Comparison of ENCODE assay signal across 26 mouse cellular contexts in the genomic region with DNA sequence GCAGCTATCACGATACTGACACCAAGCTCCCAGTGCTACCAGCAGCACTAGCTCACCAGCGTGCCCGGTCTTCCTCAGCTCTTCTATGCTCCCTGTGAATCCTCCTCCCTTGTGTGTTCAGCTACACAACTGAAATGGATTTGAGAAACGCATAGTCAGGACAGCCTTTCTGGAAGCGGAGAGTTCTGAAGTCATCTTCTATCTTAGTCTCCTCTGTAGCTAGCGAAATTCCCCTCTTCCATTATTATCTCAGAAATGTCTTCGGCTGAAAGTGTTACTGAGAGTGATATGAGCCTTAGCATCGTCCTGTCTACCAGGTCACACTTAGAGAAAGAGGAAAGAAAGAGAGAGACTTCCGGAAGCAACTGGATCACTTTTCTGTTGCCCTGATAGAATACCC. TPM values are rescaled to one million over a fixed set of nuclear protein-coding genes. Genes with fewer than 3 reads are reported as not detected.
A peak's percentile ranks its signal among the peaks of the same experiment; 100 is the strongest.
DNase-seq lines count a peak whose midpoint lies in the region; ATAC-seq and TF ChIP-seq lines count a peak whose summit lies in the region.
"Had no signal": no experiment of that assay in that cellular context is flagged by ENCODE, and none has a peak within 500 bp of the region (broad histone marks: within the 10 kb centered on the region; RNA-seq: fewer than 3 reads in every experiment).

No protein-coding gene starts in this region.

- no peak for TF ChIP-seq POLR2A in lung, adult 2 months (IDR thresholded peaks at IDR 0.05; ENCODE audit: borderline replicate concordance, extremely low read depth, low read depth, low read length)

- peak; percentile 65 for ATAC-seq in frontal cortex, adult (ENCODE audit: low TSS enrichment)
- ATAC-seq in heart, embryonic 13.5 days (ENCODE audit: extremely low read depth, insufficient number of reproducible peaks, low FRiP score, low TSS enrichment) = no peak
- peak; percentile 26; the same call in 1 of the 2 replicates for ATAC-seq in lung, embryonic 14.5 days (ENCODE audit: insufficient read depth)
- ATAC-seq in limb, embryonic 15.5 days (ENCODE audit: insufficient number of reproducible peaks, low FRiP score, low TSS enrichment, low read depth) = no peak
- ATAC-seq: CD4-positive, CD25-positive, alpha-beta regulatory T cell, adult 4 months; hindbrain, postnatal 0 days; intestine, embryonic 15.5 days; liver, embryonic 12.5 days; liver, postnatal 0 days had no signal

- H3K9ac ChIP-seq in heart, embryonic 13.5 days = peak overlapping the region; percentile 74
- H3K9ac ChIP-seq in lung, embryonic 14.5 days = no peak overlapping the region
- no peak overlapping the region for H3K9ac ChIP-seq in limb, embryonic 15.5 days
- H3K9ac ChIP-seq: embryonic facial prominence, embryonic 15.5 days; hindbrain, embryonic 12.5 days; intestine, embryonic 15.5 days; limb, embryonic 13.5 days; liver, embryonic 12.5 days; liver, postnatal 0 days had no signal

- peak overlapping the region; percentile 60 for H3K4me2 ChIP-seq in heart, embryonic 13.5 days
- H3K4me2 ChIP-seq in lung, embryonic 14.5 days = peak overlapping the region; percentile 24; the same call in 1 of the 2 replicates
- H3K4me2 ChIP-seq in limb, embryonic 15.5 days = no peak overlapping the region
- H3K4me2 ChIP-seq: embryonic facial prominence, embryonic 15.5 days; hindbrain, embryonic 12.5 days; intestine, embryonic 15.5 days; liver, embryonic 12.5 days had no signal

- H3K4me3 ChIP-seq in heart, embryonic 13.5 days = peak overlapping the region; percentile 11
- no peak overlapping the region for H3K4me3 ChIP-seq in lung, embryonic 14.5 days (ENCODE audit: low read depth, low read length)
- no peak overlapping the region for H3K4me3 ChIP-seq in lung, adult 2 months (replicated peaks; ENCODE audit: extremely low read depth, low read depth, low read length)
- H3K4me3 ChIP-seq in limb, embryonic 15.5 days = no peak overlapping the region
- H3K4me3 ChIP-seq: embryonic facial prominence, embryonic 15.5 days; hindbrain, embryonic 12.5 days; intestine, embryonic 15.5 days; layer of hippocampus, adult 2 months; left cerebral cortex, adult 2 months; limb, embryonic 13.5 days; liver, embryonic 12.5 days had no signal

- no peak for TF ChIP-seq CTCF in lung, embryonic 14.5 days (IDR thresholded peaks at IDR 0.05; ENCODE audit: low read depth)
- no peak for TF ChIP-seq CTCF in lung, adult 2 months (IDR thresholded peaks at IDR 0.05; ENCODE audit: insufficient read depth, low read length)

- no peak for DNase-seq in frontal cortex, postnatal 25 days (ENCODE audit: low spot score in 2 of 2)
- DNase-seq in heart, postnatal 14 days = no peak
- DNase-seq in lung, embryonic 14.5 days = peak; percentile 45
- no peak for DNase-seq in lung, adult 2 months
- DNase-seq: adrenal gland, postnatal 14 days; cerebellum, adult 11 months; cerebellum, adult 9-10 months; gastrocnemius, postnatal 10 days; kidney, adult 2 months; kidney, postnatal 36 days; liver, postnatal 0 days; thymus, adult 2 months; thymus, postnatal 36 days had no signal

- peak overlapping the region; percentile 90 for H3K27ac ChIP-seq in heart, embryonic 13.5 days (replicated peaks)
- no peak overlapping the region for H3K27ac ChIP-seq in lung, embryonic 14.5 days (ENCODE audit: low read depth)
- 0 out of 2 replicates have a peak overlapping the region, but pooled peaks have one; percentile 61 for H3K27ac ChIP-seq in limb, embryonic 15.5 days
- H3K27ac ChIP-seq: hindbrain, embryonic 12.5 days; hindbrain, postnatal 0 days; intestine, embryonic 15.5 days; layer of hippocampus, adult 2 months; left cerebral cortex, adult 2 months; liver, embryonic 12.5 days had no signal

- H3K4me1 ChIP-seq in heart, embryonic 13.5 days = peaks cover 54% of the 10 kb centered on the region
- H3K4me1 ChIP-seq in lung, embryonic 14.5 days (ENCODE audit: insufficient read depth) = peaks cover 35% of the 10 kb centered on the region
- no peaks in the 10 kb centered on the region for H3K4me1 ChIP-seq in lung, adult 2 months (ENCODE audit: control insufficient read depth, insufficient read depth, low read length)
- H3K4me1 ChIP-seq in limb, embryonic 15.5 days = peaks cover 41% of the 10 kb centered on the region
- H3K4me1 ChIP-seq: intestine, embryonic 15.5 days; liver, embryonic 12.5 days had no signal

- intact Hi-C loops in heart, postnatal 14 days (cut with DNase I) = no loop called here

- WGBS in heart, embryonic 13.5 days = 20% methylated on average over 9 of the region's 9 CpGs
- WGBS in lung, embryonic 14.5 days = 39% methylated on average over 9 of the region's 9 CpGs
- WGBS in lung, adult 2 months = 54% methylated on average over 9 of the region's 9 CpGs
- WGBS in limb, embryonic 15.5 days = 74% methylated on average over 9 of the region's 9 CpGs

- no peaks in the 10 kb centered on the region for H3K36me3 ChIP-seq in heart, embryonic 13.5 days
- H3K36me3 ChIP-seq in lung, embryonic 14.5 days (ENCODE audit: insufficient read depth) = no peaks in the 10 kb centered on the region
- no peaks in the 10 kb centered on the region for H3K36me3 ChIP-seq in limb, embryonic 15.5 days
- H3K36me3 ChIP-seq: embryonic facial prominence, embryonic 15.5 days; hindbrain, embryonic 12.5 days; intestine, embryonic 15.5 days; limb, embryonic 13.5 days; liver, embryonic 12.5 days had no signal

- H3K27me3 ChIP-seq in heart, embryonic 13.5 days (replicated peaks) = no peaks in the 10 kb centered on the region
- H3K27me3 ChIP-seq in lung, embryonic 14.5 days (ENCODE audit: insufficient read depth, low read length) = no peaks in the 10 kb centered on the region
- no peaks in the 10 kb centered on the region for H3K27me3 ChIP-seq in limb, embryonic 15.5 days
- H3K27me3 ChIP-seq: embryonic facial prominence, embryonic 15.5 days; hindbrain, embryonic 12.5 days; intestine, embryonic 15.5 days had no signal

- H3K9me3 ChIP-seq in heart, embryonic 13.5 days = no peaks in the 10 kb centered on the region
- no peaks in the 10 kb centered on the region for H3K9me3 ChIP-seq in lung, embryonic 14.5 days (ENCODE audit: low read depth, low read length)
- no peaks in the 10 kb centered on the region for H3K9me3 ChIP-seq in limb, embryonic 15.5 days
- H3K9me3 ChIP-seq: embryonic facial prominence, embryonic 15.5 days; hindbrain, embryonic 12.5 days; intestine, embryonic 15.5 days; limb, embryonic 13.5 days; liver, embryonic 12.5 days had no signal

RNA-seq across cellular contexts. Expression of a gene that starts 26.5 kb away (rescaled TPM):
- polyA plus RNA-seq in heart, embryonic 13.5 days (2015; fragmentation: Nextera tagmentation; extraction: Ambion mirVana) = 9.5 and 10.6 TPM in 2 replicates
- 1 to 10 TPM; 2.0 to 2.3 TPM for total RNA-seq in heart, postnatal 14 days (2021)
- 21.2 and 21.3 TPM in 2 replicates for polyA plus RNA-seq in lung, embryonic 14.5 days (2014; fragmentation: Nextera tagmentation; extraction: Ambion mirVana)
- polyA plus RNA-seq in lung, adult 2 months (2012; rRNA removed) = 4.3 and 5.3 TPM in 2 replicates
- 10.3 and 12.7 TPM in 2 replicates for polyA plus RNA-seq in limb, embryonic 15.5 days (2015; fragmentation: Nextera tagmentation; extraction: Ambion mirVana)
- total RNA-seq: monocyte, adult 5-6 weeks had no signal
- polyA plus RNA-seq: CD4-positive, CD25-positive, alpha-beta regulatory T cell, adult 4 months had no signal

Comparison
In these comparisons a context has a peak if more than half of its experiments do, and no peak if none do; other contexts are left out.
1. ATAC-seq: peak in frontal cortex, adult (single experiment) and lung, embryonic 14.5 days (single experiment); none in heart, embryonic 13.5 days (single experiment) and limb, embryonic 15.5 days (single experiment).